Mouse (Mus musculus): ENCODE results near the gene Usp19. TPM values are rescaled to one million over a fixed set of nuclear protein-coding genes. Genes with fewer than 3 reads are reported as not detected.

The Usp19 gene
- polyA plus RNA-seq, 1 experiment: 335 TPM

DNA sequence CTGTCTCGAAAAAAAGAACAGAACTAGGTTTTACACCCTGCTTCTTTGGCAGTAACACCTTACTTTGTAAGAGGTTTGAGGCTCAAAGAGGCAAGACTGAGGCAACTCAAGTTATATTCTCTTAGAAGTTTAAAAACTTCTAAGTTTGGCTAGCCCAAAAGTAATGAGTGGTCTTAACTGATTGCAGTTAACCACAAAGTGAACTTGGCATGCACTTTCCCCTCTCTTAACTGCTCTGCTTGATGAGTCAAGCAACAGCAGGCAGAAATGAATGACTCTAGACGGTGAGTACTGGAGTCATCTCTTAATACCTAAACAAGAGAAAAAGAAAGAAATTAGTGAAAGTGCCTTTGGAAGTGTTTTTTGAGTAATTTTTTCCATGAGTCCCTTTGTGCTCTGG is 31.2 kb downstream of the Usp19 start:
- no peak overlapping the region for H3K27ac ChIP-seq (ENCODE audit: control insufficient read depth, insufficient read depth, low read length)
- no peaks in the 10 kb centered on the region; the same call in 1 of the 2 replicates for H3K36me3 ChIP-seq (ENCODE audit: control insufficient read depth, insufficient read depth, low read length)

DNA sequence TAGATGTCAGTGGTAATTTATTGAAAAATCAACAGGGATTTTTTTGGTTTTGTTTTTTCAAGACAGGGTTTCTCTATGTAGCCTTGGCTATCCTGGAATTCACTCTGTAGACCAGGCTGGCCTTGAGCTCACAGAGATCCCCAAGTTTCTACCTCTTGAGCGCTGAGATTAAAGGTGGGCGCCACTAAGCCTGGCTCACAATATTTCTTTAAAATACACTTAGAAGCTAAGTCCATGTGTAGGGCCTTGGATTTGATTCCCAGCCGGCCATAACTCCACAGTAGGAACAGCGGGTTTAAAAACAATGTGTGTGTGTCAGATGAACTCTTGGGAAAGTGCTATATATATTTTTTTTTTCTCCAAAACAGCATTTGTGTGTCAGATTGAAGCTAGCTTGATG is 32.9 kb downstream of the Usp19 start:
- no peak overlapping the region for H3K27ac ChIP-seq (ENCODE audit: control insufficient read depth, insufficient read depth, low read length)
- no peak overlapping the region for H3K4me3 ChIP-seq (ENCODE audit: control insufficient read depth, insufficient read depth, low read length)
- no peak for DNase-seq
- WGBS: 97% methylated on average over 4 of the region's 4 CpGs
- H3K36me3 ChIP-seq (ENCODE audit: control insufficient read depth, insufficient read depth, low read length): peaks cover 5% of the 10 kb centered on the region
- no peak for TF ChIP-seq CTCF (IDR thresholded peaks at IDR 0.05; ENCODE audit: borderline replicate concordance, control insufficient read depth, extremely low read depth, insufficient read depth, low read length, poor library complexity)
- TF ChIP-seq POLR2A (IDR thresholded peaks at IDR 0.05; ENCODE audit: control insufficient read depth, extremely low read depth, insufficient read depth, low read length, poor library complexity): no peak
- no peaks in the 10 kb centered on the region for H3K4me1 ChIP-seq (replicated peaks; ENCODE audit: control insufficient read depth, insufficient read depth, low read length)
- no peaks in the 10 kb centered on the region for H3K27me3 ChIP-seq (ENCODE audit: control insufficient read depth, insufficient read depth, low read length)

More for the DNA sequence above, 31.2 kb downstream of the Usp19 start:
- no peaks in the 10 kb centered on the region for H3K4me1 ChIP-seq (replicated peaks; ENCODE audit: control insufficient read depth, insufficient read depth, low read length)
- no peak for TF ChIP-seq CTCF (IDR thresholded peaks at IDR 0.05; ENCODE audit: borderline replicate concordance, control insufficient read depth, extremely low read depth, insufficient read depth, low read length, poor library complexity)
- no peak for TF ChIP-seq POLR2A (IDR thresholded peaks at IDR 0.05; ENCODE audit: control insufficient read depth, extremely low read depth, insufficient read depth, low read length, poor library complexity)
- no peak for DNase-seq
- H3K27me3 ChIP-seq (ENCODE audit: control insufficient read depth, insufficient read depth, low read length): no peaks in the 10 kb centered on the region
- 78% methylated on average over 2 of the region's 2 CpGs for WGBS
- H3K4me3 ChIP-seq (ENCODE audit: control insufficient read depth, insufficient read depth, low read length): no peak overlapping the region

DNA sequence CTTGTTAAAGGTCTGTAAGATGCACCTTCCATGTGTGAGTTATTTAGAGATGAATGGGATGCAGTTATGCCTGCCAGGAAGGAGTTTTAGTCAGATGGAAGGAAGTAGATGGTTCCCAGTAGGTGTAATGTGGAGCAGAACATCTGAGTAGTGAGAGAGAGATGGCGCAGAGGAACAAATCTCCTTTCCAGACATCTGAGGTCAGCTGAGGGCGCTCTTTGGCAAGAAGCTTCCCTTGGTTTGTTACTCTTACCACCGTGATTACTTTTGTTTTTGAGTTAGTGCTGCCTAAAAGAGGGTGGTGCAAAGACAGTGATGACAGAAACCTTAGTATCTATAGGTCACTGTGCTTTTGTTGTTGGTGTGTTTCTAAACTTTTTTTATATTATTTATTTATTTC is 35.0 kb downstream of the Usp19 start:
- H3K36me3 ChIP-seq (ENCODE audit: control insufficient read depth, insufficient read depth, low read length): peaks cover 25% of the 10 kb centered on the region
- H3K4me3 ChIP-seq (ENCODE audit: control insufficient read depth, insufficient read depth, low read length): no peak overlapping the region
- no peaks in the 10 kb centered on the region for H3K27me3 ChIP-seq (ENCODE audit: control insufficient read depth, insufficient read depth, low read length)
- 83% methylated on average over 3 of the region's 3 CpGs for WGBS
- no peak for DNase-seq
- H3K27ac ChIP-seq (ENCODE audit: control insufficient read depth, insufficient read depth, low read length): no peak overlapping the region
- TF ChIP-seq CTCF (IDR thresholded peaks at IDR 0.05; ENCODE audit: borderline replicate concordance, control insufficient read depth, extremely low read depth, insufficient read depth, low read length, poor library complexity) (no peak), POLR2A (IDR thresholded peaks at IDR 0.05; ENCODE audit: control insufficient read depth, extremely low read depth, insufficient read depth, low read length, poor library complexity) (no peak)
- H3K4me1 ChIP-seq (replicated peaks; ENCODE audit: control insufficient read depth, insufficient read depth, low read length): no peaks in the 10 kb centered on the region

DNA sequence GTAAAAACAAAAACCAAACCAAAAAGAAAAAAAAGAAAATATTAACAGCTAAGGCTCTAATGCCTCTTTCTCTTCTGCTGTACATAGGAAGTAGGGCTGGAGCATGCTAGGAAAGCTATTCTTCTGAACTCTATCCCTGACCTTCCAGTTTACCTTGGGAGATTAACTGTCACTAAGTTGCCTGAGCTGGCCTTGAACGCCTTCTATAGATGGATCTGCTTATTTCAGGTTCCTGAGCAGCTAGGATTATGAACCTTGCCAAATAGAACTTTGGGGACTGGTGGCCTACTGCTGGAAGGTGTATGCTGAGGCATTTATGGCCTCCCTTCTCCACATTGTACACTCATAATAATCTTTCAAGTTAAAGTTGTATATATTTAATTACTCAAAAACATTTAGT is 40.6 kb downstream of the Usp19 start:
- Histone ChIP-seq H3K36me3 (ENCODE audit: control insufficient read depth, insufficient read depth, low read length) (peaks cover 72% of the 10 kb centered on the region), H3K27ac (ENCODE audit: control insufficient read depth, insufficient read depth, low read length) (no peak overlapping the region), H3K27me3 (ENCODE audit: control insufficient read depth, insufficient read depth, low read length) (no peaks in the 10 kb centered on the region), H3K4me1 (replicated peaks; ENCODE audit: control insufficient read depth, insufficient read depth, low read length) (no peaks in the 10 kb centered on the region), H3K4me3 (ENCODE audit: control insufficient read depth, insufficient read depth, low read length) (no peak overlapping the region)
- TF ChIP-seq CTCF (IDR thresholded peaks at IDR 0.05; ENCODE audit: borderline replicate concordance, control insufficient read depth, extremely low read depth, insufficient read depth, low read length, poor library complexity) (no peak), POLR2A (IDR thresholded peaks at IDR 0.05; ENCODE audit: control insufficient read depth, extremely low read depth, insufficient read depth, low read length, poor library complexity) (no peak)
- WGBS: 97% methylated on average over 1 of the region's 1 CpGs
- DNase-seq: no peak

DNA sequence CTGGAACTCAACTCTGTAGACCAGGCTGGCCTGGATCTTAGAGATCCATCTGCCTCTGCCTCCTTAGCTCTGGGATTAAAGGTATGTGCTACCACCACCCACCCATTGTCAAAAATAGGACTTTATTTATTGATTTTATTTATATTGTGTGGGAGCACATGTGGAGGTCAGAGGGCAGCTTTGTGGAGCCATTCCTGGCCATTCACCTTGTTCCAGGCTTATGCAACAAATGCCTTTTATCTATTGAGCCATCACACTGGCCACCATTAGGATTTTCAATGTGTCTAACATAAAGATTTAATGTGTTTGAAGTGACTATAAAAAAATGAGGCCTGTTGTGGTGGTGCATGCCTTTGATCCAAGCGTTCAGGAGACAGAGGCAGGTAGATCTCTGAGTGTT is 41.1 kb downstream of the Usp19 start:
- TF ChIP-seq POLR2A (IDR thresholded peaks at IDR 0.05; ENCODE audit: control insufficient read depth, extremely low read depth, insufficient read depth, low read length, poor library complexity): no peak
- no peak for TF ChIP-seq CTCF (IDR thresholded peaks at IDR 0.05; ENCODE audit: borderline replicate concordance, control insufficient read depth, extremely low read depth, insufficient read depth, low read length, poor library complexity)
- Histone ChIP-seq H3K4me3 (ENCODE audit: control insufficient read depth, insufficient read depth, low read length) (no peak overlapping the region), H3K27ac (ENCODE audit: control insufficient read depth, insufficient read depth, low read length) (no peak overlapping the region), H3K36me3 (ENCODE audit: control insufficient read depth, insufficient read depth, low read length) (peaks cover 74% of the 10 kb centered on the region), H3K4me1 (replicated peaks; ENCODE audit: control insufficient read depth, insufficient read depth, low read length) (no peaks in the 10 kb centered on the region), H3K27me3 (ENCODE audit: control insufficient read depth, insufficient read depth, low read length) (no peaks in the 10 kb centered on the region)
- DNase-seq: no peak
- WGBS: 91% methylated on average over 1 of the region's 1 CpGs

GRCm38 (mm10) chr9:108540846-108541245 is 50.4 kb downstream of the Usp19 start:
- Histone ChIP-seq H3K27ac (ENCODE audit: control insufficient read depth, insufficient read depth, low read length) (no peak overlapping the region; the same call in 1 of the 2 replicates), H3K27me3 (ENCODE audit: control insufficient read depth, insufficient read depth, low read length) (no peaks in the 10 kb centered on the region), H3K4me1 (replicated peaks; ENCODE audit: control insufficient read depth, insufficient read depth, low read length) (peaks cover 6% of the 10 kb centered on the region), H3K4me3 (ENCODE audit: control insufficient read depth, insufficient read depth, low read length) (no peak overlapping the region), H3K36me3 (ENCODE audit: control insufficient read depth, insufficient read depth, low read length) (peaks cover 69% of the 10 kb centered on the region)
- no peak for DNase-seq
- no peak for TF ChIP-seq POLR2A (IDR thresholded peaks at IDR 0.05; ENCODE audit: control insufficient read depth, extremely low read depth, insufficient read depth, low read length, poor library complexity)
- no peak for TF ChIP-seq CTCF (IDR thresholded peaks at IDR 0.05; ENCODE audit: borderline replicate concordance, control insufficient read depth, extremely low read depth, insufficient read depth, low read length, poor library complexity)

- no peak for DNase-seq
- TF ChIP-seq POLR2A (IDR thresholded peaks at IDR 0.05; ENCODE audit: control insufficient read depth, extremely low read depth, insufficient read depth, low read length, poor library complexity): no peak
- TF ChIP-seq CTCF (IDR thresholded peaks at IDR 0.05; ENCODE audit: borderline replicate concordance, control insufficient read depth, extremely low read depth, insufficient read depth, low read length, poor library complexity): no peak
- H3K27ac ChIP-seq (ENCODE audit: control insufficient read depth, insufficient read depth, low read length): no peak overlapping the region
- H3K4me3 ChIP-seq (ENCODE audit: control insufficient read depth, insufficient read depth, low read length): no peak overlapping the region
- H3K4me1 ChIP-seq (replicated peaks; ENCODE audit: control insufficient read depth, insufficient read depth, low read length): peaks cover 3% of the 10 kb centered on the region
- WGBS: 95% methylated on average over 3 of the region's 3 CpGs
- H3K36me3 ChIP-seq (ENCODE audit: control insufficient read depth, insufficient read depth, low read length): peaks cover 82% of the 10 kb centered on the region
- no peaks in the 10 kb centered on the region for H3K27me3 ChIP-seq (ENCODE audit: control insufficient read depth, insufficient read depth, low read length)
Measured at GRCm38 (mm10) chr9:108545986-108546385, 55.6 kb downstream of the Usp19 start.

Measured in thymus, adult 2 months (tissue).